Mouse (Mus musculus) hindbrain, postnatal 0 days (tissue): ENCODE measurements around the gene Upf1. TPM values are rescaled to one million over a fixed set of nuclear protein-coding genes. Genes with fewer than 3 reads are reported as not detected.
A peak's percentile ranks its signal among the peaks of the same experiment; 100 is the strongest.

Experiments used
- ATAC-seq: fragments of 200-750 bp; cut with Nextera tagmentation; 2 replicates; pipeline ENCODE4 v1.8.0; 2017; ENCODE audit warnings: mild to moderate bottlenecking, moderate TSS enrichment, moderate library complexity
- DNase-seq: peaks from one replicate; pipeline ENCODE4 v3.0.0-alpha.2; 2015; ENCODE audit warnings: low spot score
- H3K27ac ChIP-seq: fragments of 300-500 bp; sonication (generic); 2 replicates; pipeline ENCODE4 v1.5.1; 2014; ENCODE audit warnings: mild to moderate bottlenecking
- H3K27me3 ChIP-seq: fragments of 300-500 bp; sonication (generic); 2 replicates; pipeline ENCODE4 v1.6.1; 2014; ENCODE audit warnings: low read length, mixed read lengths; ENCODE audit not compliant: insufficient read depth
- H3K36me3 ChIP-seq: fragments of 300-500 bp; sonication (generic); 2 replicates; pipeline ENCODE4 v1.6.1; 2014; ENCODE audit warnings: low read length, mixed read lengths; ENCODE audit not compliant: insufficient read depth
- H3K4me1 ChIP-seq: fragments of 300-500 bp; sonication (generic); 2 replicates; pipeline ENCODE4 v1.6.1; 2014; ENCODE audit warnings: antibody characterized with exemption, low read length, mixed read lengths; ENCODE audit not compliant: insufficient read depth
- H3K4me2 ChIP-seq: fragments of 300-500 bp; sonication (generic); 2 replicates; pipeline ENCODE4 v1.6.1; 2014; ENCODE audit warnings: low read depth, mild to moderate bottlenecking, low read length, moderate library complexity, mixed read lengths
- H3K4me3 ChIP-seq: fragments of 300-500 bp; sonication (generic); 2 replicates; pipeline ENCODE4 v1.5.1; 2014; ENCODE audit warnings: low read length
- H3K9ac ChIP-seq: fragments of 300-500 bp; sonication (generic); replicated peaks from 2 replicates; pipeline ENCODE4 v1.6.1; 2014; ENCODE audit warnings: mild to moderate bottlenecking, low read length, moderate library complexity, mixed read lengths
- H3K9me3 ChIP-seq: fragments of 300-500 bp; sonication (generic); 2 replicates; pipeline ENCODE4 v1.6.1; 2016; ENCODE audit warnings: low read length, mixed read lengths
- CTCF ChIP-seq: IDR thresholded peaks from 2 replicates; pipeline ENCODE4 v1.5.1; 2016; ENCODE audit warnings: antibody characterized with exemption, control low read depth, low read depth
- WGBS: fragments of 180-500 bp; shearing (Covaris S2); extraction: QIAGEN DNeasy Blood & Tissue Kit; methylation state at CpG from one replicate; pipeline ENCODE4 v1.1.7; 2014; 5-methylcytosine and 5-hydroxymethylcytosine counted together
- polyA plus RNA-seq: library from polyadenylated mRNA; unstranded; fragments of >200 nt; fragmentation: Nextera tagmentation; extraction: Ambion mirVana; gene quantifications from 2 replicates; pipeline ENCODE4 v1.2.1, GENCODE M21; 2015
- total RNA-seq: library from RNA; depleted of rRNA; stranded (reverse); fragments of >200 nt; gene quantifications from 2 replicates; pipeline ENCODE4 v1.2.3, GENCODE M21; 2014

Upf1 gene
- total and polyA plus RNA-seq, 2 experiments from 2014 or later: 8.6 to 48.4 TPM

GRCm38 (mm10) chr8:70329835-70330740, 23.0 kb downstream of the Upf1 start:
- 14% methylated on average over 45 of the region's 45 CpGs for WGBS
- ATAC-seq (peak; percentile 33), DNase-seq (peak; percentile 26)
- H3K4me2 ChIP-seq: no peak overlapping the region
- TF ChIP-seq CTCF: no peak
- peak overlapping the region; percentile 46; the same call in 1 of the 2 replicates for H3K27ac ChIP-seq
- no peak overlapping the region for H3K4me3 ChIP-seq
- peaks cover 5% of the 10 kb centered on the region; the same call in 1 of the 2 replicates for H3K4me1 ChIP-seq
- H3K9ac ChIP-seq: peak overlapping the region; percentile 9; the same call in 1 of the 2 replicates
- H3K9me3 ChIP-seq: no peaks in the 10 kb centered on the region
- H3K36me3 ChIP-seq: peaks cover 42% of the 10 kb centered on the region
- no peaks in the 10 kb centered on the region for H3K27me3 ChIP-seq

GRCm38 (mm10) chr8:70329124-70329834, 23.8 kb downstream of the Upf1 start, which contains the start of gene Gdf1:
Gdf1 (plus strand) TSS chr8:70329817.
- ATAC-seq: no peak
- DNase-seq: no peak
- Histone ChIP-seq H3K4me3 (no peak within 1 kb of the TSS), H3K4me1 (peaks cover 5% of the 10 kb centered on the region; the same call in 1 of the 2 replicates), H3K9me3 (no peaks in the 10 kb centered on the region), H3K27ac (peak within 1 kb of the TSS; percentile 46; the same call in 1 of the 2 replicates), H3K36me3 (peaks cover 35% of the 10 kb centered on the region), H3K27me3 (no peaks in the 10 kb centered on the region), H3K9ac (peak within 1 kb of the TSS; percentile 9; the same call in 1 of the 2 replicates), H3K4me2 (no peak within 1 kb of the TSS)
- no peak for TF ChIP-seq CTCF
- WGBS: 34% methylated on average over 14 of the region's 14 CpGs

DNA sequence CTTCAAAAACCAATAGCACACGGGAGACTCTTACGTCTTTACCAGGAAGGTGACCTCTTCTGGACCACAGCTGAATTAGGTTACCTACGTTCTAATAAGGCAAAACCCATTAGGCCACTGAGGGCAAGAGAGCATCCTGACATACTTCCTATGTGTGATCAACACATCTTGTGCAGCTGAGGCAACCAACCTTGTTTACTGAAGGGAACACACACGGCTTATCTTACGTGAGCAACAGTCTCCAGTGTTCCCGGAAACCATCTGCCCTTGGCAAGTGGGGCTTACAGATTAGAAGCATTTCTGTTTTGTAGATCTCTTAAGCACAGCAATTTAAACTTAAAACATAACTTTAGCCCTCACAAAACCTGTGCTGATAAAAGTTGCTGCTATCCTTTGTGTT, 25.6 kb downstream of the Upf1 start:
- WGBS: 89% methylated on average over 6 of the region's 6 CpGs
- no peaks in the 10 kb centered on the region for H3K9me3 ChIP-seq
- no peak for TF ChIP-seq CTCF
- H3K4me3 ChIP-seq: no peak overlapping the region
- peaks cover 5% of the 10 kb centered on the region; the same call in 1 of the 2 replicates for H3K4me1 ChIP-seq
- ATAC-seq: no peak
- no peak overlapping the region for H3K27ac ChIP-seq
- DNase-seq: no peak
- no peak overlapping the region for H3K4me2 ChIP-seq
- H3K9ac ChIP-seq: no peak overlapping the region
- peaks cover 28% of the 10 kb centered on the region; the same call in 1 of the 2 replicates for H3K36me3 ChIP-seq
- H3K27me3 ChIP-seq: no peaks in the 10 kb centered on the region

DNA sequence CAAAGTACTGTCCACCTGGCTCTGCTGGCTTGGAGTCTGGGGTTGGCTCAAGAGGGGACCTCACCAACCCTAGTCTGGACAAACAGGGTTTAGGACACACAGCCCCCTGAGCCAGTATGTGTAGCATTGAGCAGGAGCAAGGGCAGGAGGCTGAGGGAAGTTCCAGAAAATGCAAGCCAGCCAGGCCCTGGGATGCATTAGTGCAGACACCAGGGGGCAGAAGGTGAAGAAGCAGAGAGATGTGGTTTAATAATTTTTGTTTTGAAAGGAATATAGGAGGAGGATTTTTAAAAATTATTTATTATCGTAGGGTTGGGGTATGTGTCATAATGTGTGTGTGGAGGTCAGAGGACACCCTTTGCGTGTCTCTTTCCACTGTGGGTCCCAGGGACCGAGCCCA, 29.4 kb downstream of the Upf1 start:
- H3K36me3 ChIP-seq: peaks cover 24% of the 10 kb centered on the region; the same call in 1 of the 2 replicates
- H3K4me1 ChIP-seq: no peaks in the 10 kb centered on the region
- no peak overlapping the region for H3K4me2 ChIP-seq
- ATAC-seq (no peak), DNase-seq (no peak)
- WGBS: 94% methylated on average over 3 of the region's 3 CpGs
- H3K9ac ChIP-seq: no peak overlapping the region
- TF ChIP-seq CTCF: peak; percentile 21; the same call in 1 of the 2 replicates
- no peak overlapping the region for H3K27ac ChIP-seq
- no peak overlapping the region for H3K4me3 ChIP-seq
- no peaks in the 10 kb centered on the region for H3K27me3 ChIP-seq
- no peaks in the 10 kb centered on the region for H3K9me3 ChIP-seq

GRCm38 (mm10) chr8:70317872-70318271, 35.2 kb downstream of the Upf1 start:
- peaks cover 20% of the 10 kb centered on the region; the same call in 1 of the 2 replicates for H3K36me3 ChIP-seq
- peak overlapping the region; percentile 92; the same call in 1 of the 2 replicates for H3K9ac ChIP-seq
- no peak overlapping the region for H3K4me3 ChIP-seq
- 79% methylated on average over 5 of the region's 5 CpGs for WGBS
- no peak for DNase-seq
- H3K4me2 ChIP-seq: peak overlapping the region; percentile 82; the same call in 1 of the 2 replicates
- no peak for ATAC-seq
- peak overlapping the region; percentile 97; the same call in 1 of the 2 replicates for H3K27ac ChIP-seq
- H3K4me1 ChIP-seq: peaks cover 25% of the 10 kb centered on the region
- H3K27me3 ChIP-seq: no peaks in the 10 kb centered on the region
- no peaks in the 10 kb centered on the region for H3K9me3 ChIP-seq
- no peak for TF ChIP-seq CTCF

GRCm38 (mm10) chr8:70316511-70317504, 36.3 kb downstream of the Upf1 start:
- WGBS: 6% methylated on average over 15 of the region's 15 CpGs
- TF ChIP-seq CTCF: 0 out of 2 replicates have a peak, but pooled peaks have one; percentile 6
- H3K36me3 ChIP-seq: peaks cover 19% of the 10 kb centered on the region; the same call in 1 of the 2 replicates
- H3K9me3 ChIP-seq: no peaks in the 10 kb centered on the region
- H3K27ac ChIP-seq: peak overlapping the region; percentile 97
- ATAC-seq: peak; percentile 87
- no peaks in the 10 kb centered on the region for H3K27me3 ChIP-seq
- H3K4me2 ChIP-seq: peak overlapping the region; percentile 82
- DNase-seq: peak; percentile 98
- peak overlapping the region; percentile 69 for H3K4me3 ChIP-seq
- H3K4me1 ChIP-seq: peaks cover 25% of the 10 kb centered on the region
- peak overlapping the region; percentile 92 for H3K9ac ChIP-seq
